In genomic region chr3:87756488-87756887, GRCm38 (mm10) we compare ENCODE assay signal across 10 mouse cellular contexts. TPM values are rescaled to one million over a fixed set of nuclear protein-coding genes. Genes with fewer than 3 reads are reported as not detected.
DNase-seq lines count a peak whose midpoint lies in the region; ATAC-seq and TF ChIP-seq lines count a peak whose summit lies in the region.
"Had no signal": no experiment of that assay in that cellular context is flagged by ENCODE, and none has a peak within 500 bp of the region (broad histone marks: within the 10 kb centered on the region; RNA-seq: fewer than 3 reads in every experiment).

No protein-coding gene starts in this region.

- TF ChIP-seq POLR2A in thymus, adult 2 months (IDR thresholded peaks at IDR 0.05; ENCODE audit: control insufficient read depth, extremely low read depth, insufficient read depth, low read length, poor library complexity), result no peak

- no peaks in the 10 kb centered on the region for H3K9me3 ChIP-seq in heart, postnatal 0 days (replicated peaks; ENCODE audit: control insufficient read depth, low read length)
- H3K9me3 ChIP-seq in heart, embryonic 12.5 days (replicated peaks), result no peaks in the 10 kb centered on the region
- H3K9me3 ChIP-seq in embryonic facial prominence, embryonic 10.5 days, result no peaks in the 10 kb centered on the region
- no peaks in the 10 kb centered on the region for H3K9me3 ChIP-seq in forebrain, embryonic 14.5 days (replicated peaks; ENCODE audit: control insufficient read depth, low read length)
- no peaks in the 10 kb centered on the region for H3K9me3 ChIP-seq in limb, embryonic 15.5 days

- DNase-seq in heart, postnatal 0 days (ENCODE audit: low spot score), result no peak
- no peak for DNase-seq in embryonic facial prominence, embryonic 10.5 days (ENCODE audit: low spot score)
- DNase-seq in forebrain, embryonic 14.5 days (ENCODE audit: low spot score), result no peak
- no peak for DNase-seq in thymus, adult 2 months
- DNase-seq in left cerebral cortex, adult 8-10 months (ENCODE audit: low spot score in 2 of 2), result no peak

- H3K4me2 ChIP-seq in heart, postnatal 0 days (ENCODE audit: low read depth, low read length), result peak overlapping the region; percentile 40; the same call in 1 of the 2 replicates
- no peak overlapping the region for H3K4me2 ChIP-seq in heart, embryonic 12.5 days
- peak overlapping the region; percentile 41 for H3K4me2 ChIP-seq in forebrain, embryonic 14.5 days (ENCODE audit: low read length)
- H3K4me2 ChIP-seq in limb, embryonic 15.5 days, result peak overlapping the region; percentile 46; the same call in 1 of the 2 replicates

- H3K27me3 ChIP-seq in heart, postnatal 0 days (ENCODE audit: control insufficient read depth, insufficient read depth, low read length), result 0 out of 2 replicates have a peak, but pooled peaks cover 14% of the 10 kb centered on the region
- H3K27me3 ChIP-seq in heart, embryonic 12.5 days (replicated peaks), result peaks cover 39% of the 10 kb centered on the region
- peaks cover 58% of the 10 kb centered on the region for H3K27me3 ChIP-seq in embryonic facial prominence, embryonic 10.5 days (replicated peaks; ENCODE audit: low read depth, poor library complexity, severe bottlenecking)
- H3K27me3 ChIP-seq in forebrain, embryonic 14.5 days (replicated peaks; ENCODE audit: control insufficient read depth, insufficient read depth, low read length), result no peaks in the 10 kb centered on the region
- H3K27me3 ChIP-seq in limb, embryonic 15.5 days, result peaks cover 4% of the 10 kb centered on the region; the same call in 1 of the 2 replicates
- no peaks in the 10 kb centered on the region for H3K27me3 ChIP-seq in thymus, adult 2 months (ENCODE audit: control insufficient read depth, insufficient read depth, low read length)

- WGBS in heart, postnatal 0 days, result 58% methylated on average over 20 of the region's 20 CpGs
- 53% methylated on average over 20 of the region's 20 CpGs for WGBS in heart, embryonic 12.5 days
- 48% methylated on average over 20 of the region's 20 CpGs for WGBS in embryonic facial prominence, embryonic 10.5 days
- WGBS in forebrain, embryonic 14.5 days, result 47% methylated on average over 20 of the region's 20 CpGs
- WGBS in limb, embryonic 15.5 days, result 54% methylated on average over 20 of the region's 20 CpGs
- WGBS in thymus, adult 2 months, result 92% methylated on average over 20 of the region's 20 CpGs

- TF ChIP-seq EP300 in heart, postnatal 0 days (IDR thresholded peaks at IDR 0.05; ENCODE audit: low read depth), result no peak

- no peak for ATAC-seq in heart, postnatal 0 days (ENCODE audit: insufficient read depth, low read depth)
- ATAC-seq in heart, embryonic 12.5 days (ENCODE audit: insufficient number of reproducible peaks, low FRiP score), result no peak
- ATAC-seq in forebrain, embryonic 14.5 days, result peak; percentile 16; the same call in 1 of the 2 replicates
- no peak for ATAC-seq in limb, embryonic 15.5 days (ENCODE audit: insufficient number of reproducible peaks, low FRiP score, low TSS enrichment, low read depth)
- ATAC-seq in frontal cortex, adult (ENCODE audit: low TSS enrichment), result no peak

- H3K4me1 ChIP-seq in heart, postnatal 0 days (ENCODE audit: control insufficient read depth, insufficient read depth), result no peaks in the 10 kb centered on the region
- peaks cover 1% of the 10 kb centered on the region for H3K4me1 ChIP-seq in heart, embryonic 12.5 days (replicated peaks)
- H3K4me1 ChIP-seq in embryonic facial prominence, embryonic 10.5 days, result peaks cover 46% of the 10 kb centered on the region
- no peaks in the 10 kb centered on the region for H3K4me1 ChIP-seq in forebrain, embryonic 14.5 days (ENCODE audit: control insufficient read depth, insufficient read depth, low read length)
- H3K4me1 ChIP-seq in limb, embryonic 15.5 days, result peaks cover 14% of the 10 kb centered on the region
- no peaks in the 10 kb centered on the region for H3K4me1 ChIP-seq in thymus, adult 2 months (replicated peaks; ENCODE audit: control insufficient read depth, insufficient read depth, low read length)

- H3K4me3 ChIP-seq in heart, postnatal 0 days (ENCODE audit: low read depth, low read length), result no peak overlapping the region
- H3K4me3 ChIP-seq in heart, embryonic 12.5 days, result no peak overlapping the region
- H3K4me3 ChIP-seq in embryonic facial prominence, embryonic 10.5 days, result peak overlapping the region; percentile 44
- H3K4me3 ChIP-seq in forebrain, embryonic 14.5 days (ENCODE audit: low read depth, low read length), result no peak overlapping the region
- H3K4me3 ChIP-seq in limb, embryonic 15.5 days, result no peak overlapping the region
- H3K4me3 ChIP-seq in thymus, adult 2 months (ENCODE audit: control insufficient read depth, insufficient read depth, low read length), result no peak overlapping the region
- H3K4me3 ChIP-seq: myocyte had no signal

- TF ChIP-seq CTCF in heart, postnatal 0 days (IDR thresholded peaks at IDR 0.05; ENCODE audit: low read depth), result no peak
- no peak for TF ChIP-seq CTCF in thymus, adult 2 months (IDR thresholded peaks at IDR 0.05; ENCODE audit: borderline replicate concordance, control insufficient read depth, extremely low read depth, insufficient read depth, low read length, poor library complexity)

- H3K9ac ChIP-seq in heart, postnatal 0 days (replicated peaks; ENCODE audit: low read depth, low read length), result no peak overlapping the region
- no peak overlapping the region for H3K9ac ChIP-seq in heart, embryonic 12.5 days
- no peak overlapping the region for H3K9ac ChIP-seq in forebrain, embryonic 14.5 days (ENCODE audit: low read length)
- H3K9ac ChIP-seq in limb, embryonic 15.5 days, result no peak overlapping the region

- no peak overlapping the region for H3K27ac ChIP-seq in heart, postnatal 0 days (ENCODE audit: low read depth)
- no peak overlapping the region for H3K27ac ChIP-seq in heart, embryonic 12.5 days (ENCODE audit: poor library complexity, severe bottlenecking)
- peak overlapping the region; percentile 58; the same call in 1 of the 2 replicates for H3K27ac ChIP-seq in embryonic facial prominence, embryonic 10.5 days (replicated peaks)
- no peak overlapping the region for H3K27ac ChIP-seq in forebrain, embryonic 14.5 days (ENCODE audit: low read depth, low read length)
- H3K27ac ChIP-seq in limb, embryonic 15.5 days, result no peak overlapping the region
- H3K27ac ChIP-seq in thymus, adult 2 months (ENCODE audit: control insufficient read depth, insufficient read depth, low read length), result no peak overlapping the region

- H3K36me3 ChIP-seq in heart, postnatal 0 days (replicated peaks; ENCODE audit: control insufficient read depth, insufficient read depth, low read length), result peaks cover 44% of the 10 kb centered on the region; the same call in 1 of the 2 replicates
- peaks cover 45% of the 10 kb centered on the region for H3K36me3 ChIP-seq in heart, embryonic 12.5 days
- peaks cover 23% of the 10 kb centered on the region; the same call in 1 of the 2 replicates for H3K36me3 ChIP-seq in embryonic facial prominence, embryonic 10.5 days (replicated peaks)
- no peaks in the 10 kb centered on the region for H3K36me3 ChIP-seq in forebrain, embryonic 14.5 days (ENCODE audit: control insufficient read depth, insufficient read depth, low read length)
- peaks cover 25% of the 10 kb centered on the region for H3K36me3 ChIP-seq in limb, embryonic 15.5 days
- no peaks in the 10 kb centered on the region for H3K36me3 ChIP-seq in thymus, adult 2 months (ENCODE audit: control insufficient read depth, insufficient read depth, low read length)

RNA-seq across cellular contexts. Expression of gene Lrrc71, which starts 8.1 kb away (rescaled TPM):
- total RNA-seq in heart, postnatal 0 days (2014; rRNA removed; ENCODE audit: low replicate concordance), result 0.54 and 1.5 TPM in 2 replicates
- polyA plus RNA-seq in heart, postnatal 0 days (2015; fragmentation: Nextera tagmentation; extraction: Ambion mirVana), result 0.12 and 0.38 TPM in 2 replicates
- polyA plus RNA-seq in heart, embryonic 12.5 days (2016; fragmentation: Nextera tagmentation; extraction: Ambion mirVana), result 0.30 and 0.46 TPM in 2 replicates
- polyA plus RNA-seq in embryonic facial prominence, embryonic 10.5 days (2016; fragmentation: Nextera tagmentation; extraction: Ambion mirVana), result 0.28 and 0.41 TPM in 2 replicates
- 0.13 and 0.62 TPM in 2 replicates for polyA plus RNA-seq in forebrain, embryonic 14.5 days (2014; fragmentation: Nextera tagmentation; extraction: Ambion mirVana)
- 0.36 and 0.59 TPM in 2 replicates for polyA plus RNA-seq in limb, embryonic 15.5 days (2015; fragmentation: Nextera tagmentation; extraction: Ambion mirVana)
- 0.39 and 0.56 TPM in 2 replicates for polyA plus RNA-seq in thymus, adult 2 months (2012; rRNA removed)
- 1 to 10 TPM in 2 of 4 experiments, under 1 TPM in 2; 0.57 to 2.5 (median 1.3) TPM for total RNA-seq in left cerebral cortex, adult 8-10 months (2022)

RNA-seq across cellular contexts. Expression of gene Ntrk1, which starts 38.5 kb away (rescaled TPM):
- total RNA-seq in heart, postnatal 0 days (2014; rRNA removed; ENCODE audit: low replicate concordance), result 0.11 and 0.62 TPM in 2 replicates
- 0.15 and 0.16 TPM in 2 replicates for polyA plus RNA-seq in heart, postnatal 0 days (2015; fragmentation: Nextera tagmentation; extraction: Ambion mirVana)
- polyA plus RNA-seq in heart, embryonic 12.5 days (2016; fragmentation: Nextera tagmentation; extraction: Ambion mirVana), result 0.26 and 0.30 TPM in 2 replicates
- 10.7 and 11.0 TPM in 2 replicates for polyA plus RNA-seq in embryonic facial prominence, embryonic 10.5 days (2016; fragmentation: Nextera tagmentation; extraction: Ambion mirVana)
- polyA plus RNA-seq in forebrain, embryonic 14.5 days (2014; fragmentation: Nextera tagmentation; extraction: Ambion mirVana), result 0.74 and 0.94 TPM in 2 replicates
- polyA plus RNA-seq in limb, embryonic 15.5 days (2015; fragmentation: Nextera tagmentation; extraction: Ambion mirVana), result 0.48 and 0.76 TPM in 2 replicates
- 0.67 and 0.89 TPM in 2 replicates for polyA plus RNA-seq in thymus, adult 2 months (2012; rRNA removed)
- 1 to 10 TPM; 1.9 to 3.0 (median 2.5) TPM for total RNA-seq in left cerebral cortex, adult 8-10 months (2022)
- total RNA-seq: liver, adult 2 months had no signal
- polyA plus RNA-seq: myocyte had no signal

RNA-seq across cellular contexts. Expression of gene Insrr, which starts 40.3 kb away (rescaled TPM):
- total RNA-seq in heart, postnatal 0 days (2014; rRNA removed; ENCODE audit: low replicate concordance), result not detected in 2 replicates
- not detected in 2 replicates for polyA plus RNA-seq in heart, postnatal 0 days (2015; fragmentation: Nextera tagmentation; extraction: Ambion mirVana)
- polyA plus RNA-seq in heart, embryonic 12.5 days (2016; fragmentation: Nextera tagmentation; extraction: Ambion mirVana), result 0.21 TPM in 1 of 2 replicates, not detected in the other
- polyA plus RNA-seq in embryonic facial prominence, embryonic 10.5 days (2016; fragmentation: Nextera tagmentation; extraction: Ambion mirVana), result 0.49 and 0.54 TPM in 2 replicates
- polyA plus RNA-seq in forebrain, embryonic 14.5 days (2014; fragmentation: Nextera tagmentation; extraction: Ambion mirVana), result 0.62 and 0.66 TPM in 2 replicates
- 0.19 and 0.36 TPM in 2 replicates for polyA plus RNA-seq in limb, embryonic 15.5 days (2015; fragmentation: Nextera tagmentation; extraction: Ambion mirVana)
- 0.58 and 0.64 TPM in 2 replicates for polyA plus RNA-seq in thymus, adult 2 months (2012; rRNA removed)
- total RNA-seq in left cerebral cortex, adult 8-10 months (2022), result 1 to 10 TPM in 2 of 4 experiments, under 1 TPM in 2; 0.66 to 1.6 (median 1.1) TPM
- total RNA-seq: liver, adult 2 months had no signal
- polyA plus RNA-seq: myocyte had no signal
